Mouse (Mus musculus) liver, embryonic 12.5 days (tissue): ENCODE data around the gene Tacc2. TPM values are rescaled to one million over a fixed set of nuclear protein-coding genes. Genes with fewer than 3 reads are reported as not detected.

Experiments used
- ATAC-seq: fragments of 200-750 bp; cut with Nextera tagmentation; 2 replicates; pipeline ENCODE4 v1.8.0; 2017; ENCODE audit warnings: moderate number of reproducible peaks, mild to moderate bottlenecking, moderate library complexity
- H3K27ac ChIP-seq: fragments of 300-500 bp; sonication (generic); 2 replicates; pipeline ENCODE4 v1.5.1; 2016; ENCODE audit warnings: mild to moderate bottlenecking
- H3K27me3 ChIP-seq: fragments of 300-500 bp; sonication (generic); replicated peaks from 2 replicates; pipeline ENCODE4 v1.6.1; 2016; ENCODE audit warnings: mild to moderate bottlenecking, moderate library complexity
- H3K36me3 ChIP-seq: fragments of 300-500 bp; sonication (generic); 2 replicates; pipeline ENCODE4 v1.6.1; 2016; ENCODE audit warnings: mild to moderate bottlenecking, moderate library complexity
- H3K4me1 ChIP-seq: fragments of 300-500 bp; sonication (generic); 2 replicates; pipeline ENCODE4 v1.6.1; 2016
- H3K4me2 ChIP-seq: fragments of 300-500 bp; sonication (generic); 2 replicates; pipeline ENCODE4 v1.6.1; 2016; ENCODE audit warnings: mild to moderate bottlenecking, moderate library complexity
- H3K4me3 ChIP-seq: fragments of 300-500 bp; sonication (generic); 2 replicates; pipeline ENCODE4 v1.5.1; 2016; ENCODE audit warnings: mild to moderate bottlenecking, moderate library complexity
- H3K9ac ChIP-seq: fragments of 300-500 bp; sonication (generic); 2 replicates; pipeline ENCODE4 v1.6.1; 2016; ENCODE audit warnings: mild to moderate bottlenecking, moderate library complexity
- H3K9me3 ChIP-seq: fragments of 300-500 bp; sonication (generic); replicated peaks from 2 replicates; pipeline ENCODE4 v1.6.1; 2016; ENCODE audit warnings: mild to moderate bottlenecking, moderate library complexity
- WGBS: fragments of 180-500 bp; shearing (Covaris S2); methylation state at CpG from one replicate; pipeline ENCODE4 v1.1.7; 2016; ENCODE audit not compliant: insufficient replicate concordance; 5-methylcytosine and 5-hydroxymethylcytosine counted together
- polyA plus RNA-seq: library from polyadenylated mRNA; unstranded; fragments of >200 nt; fragmentation: Nextera tagmentation; extraction: Ambion mirVana; gene quantifications from 2 replicates; pipeline ENCODE4 v1.2.1, GENCODE M21; 2016

The Tacc2 gene
- polyA plus RNA-seq, 1 experiment from 2014 or later: 6.2 TPM

- no peaks in the 10 kb centered on the region for H3K27me3 ChIP-seq
- H3K27ac ChIP-seq: no peak overlapping the region
- ATAC-seq: peak; percentile 59
Measured at GRCm38 (mm10) chr7:130716989-130717388, 139.8 kb downstream of the Tacc2 start.

GRCm38 (mm10) chr7:130719931-130720598 lies 142.8 kb downstream of the Tacc2 start:
- 48% methylated on average over 16 of the region's 16 CpGs for WGBS
- Histone ChIP-seq H3K36me3 (no peaks in the 10 kb centered on the region), H3K9me3 (no peaks in the 10 kb centered on the region), H3K4me3 (no peak overlapping the region), H3K4me2 (no peak overlapping the region), H3K27ac (no peak overlapping the region), H3K4me1 (peaks cover 4% of the 10 kb centered on the region; the same call in 1 of the 2 replicates), H3K9ac (no peak overlapping the region), H3K27me3 (no peaks in the 10 kb centered on the region)
- no peak for ATAC-seq

More at GRCm38 (mm10) chr7:130716989-130717388, 139.8 kb downstream of the Tacc2 start:
- H3K4me2 ChIP-seq: no peak overlapping the region
- H3K4me1 ChIP-seq: peaks cover 4% of the 10 kb centered on the region; the same call in 1 of the 2 replicates
- no peaks in the 10 kb centered on the region for H3K9me3 ChIP-seq
- no peak overlapping the region for H3K4me3 ChIP-seq
- WGBS: 74% methylated on average over 6 of the region's 6 CpGs
- no peak overlapping the region for H3K9ac ChIP-seq
- no peaks in the 10 kb centered on the region for H3K36me3 ChIP-seq

- H3K4me1 ChIP-seq: peaks cover 4% of the 10 kb centered on the region; the same call in 1 of the 2 replicates
- no peak overlapping the region for H3K4me3 ChIP-seq
- H3K9ac ChIP-seq: no peak overlapping the region
- no peak overlapping the region for H3K27ac ChIP-seq
- 76% methylated on average over 9 of the region's 9 CpGs for WGBS
- no peaks in the 10 kb centered on the region for H3K27me3 ChIP-seq
- H3K9me3 ChIP-seq: no peaks in the 10 kb centered on the region
- H3K4me2 ChIP-seq: no peak overlapping the region
- no peaks in the 10 kb centered on the region for H3K36me3 ChIP-seq
- ATAC-seq: no peak
Measured at GRCm38 (mm10) chr7:130720646-130721335, 143.6 kb downstream of the Tacc2 start.

- no peak for ATAC-seq
- no peak overlapping the region for H3K4me3 ChIP-seq
- H3K4me2 ChIP-seq: no peak overlapping the region
- WGBS: 66% methylated on average over 3 of the region's 3 CpGs
- no peaks in the 10 kb centered on the region for H3K9me3 ChIP-seq
- H3K27ac ChIP-seq: no peak overlapping the region
- no peak overlapping the region for H3K9ac ChIP-seq
- peaks cover 16% of the 10 kb centered on the region for H3K4me1 ChIP-seq
- H3K36me3 ChIP-seq: peaks cover 7% of the 10 kb centered on the region
- no peaks in the 10 kb centered on the region for H3K27me3 ChIP-seq
Measured at GRCm38 (mm10) chr7:130726185-130726584, 148.9 kb downstream of the Tacc2 start.

GRCm38 (mm10) chr7:130726724-130727422 lies 149.6 kb downstream of the Tacc2 start:
- Histone ChIP-seq H3K36me3 (peaks cover 7% of the 10 kb centered on the region), H3K9ac (no peak overlapping the region), H3K9me3 (no peaks in the 10 kb centered on the region), H3K27me3 (no peaks in the 10 kb centered on the region), H3K4me3 (no peak overlapping the region), H3K4me2 (no peak overlapping the region), H3K27ac (no peak overlapping the region), H3K4me1 (peaks cover 16% of the 10 kb centered on the region)
- 45% methylated on average over 8 of the region's 8 CpGs for WGBS
- peak; percentile 19; the same call in 1 of the 2 replicates for ATAC-seq

GRCm38 (mm10) chr7:130727560-130727959 lies 150.3 kb downstream of the Tacc2 start:
- Histone ChIP-seq H3K4me3 (no peak overlapping the region), H3K36me3 (peaks cover 7% of the 10 kb centered on the region), H3K27me3 (no peaks in the 10 kb centered on the region), H3K4me1 (peaks cover 16% of the 10 kb centered on the region), H3K9me3 (no peaks in the 10 kb centered on the region), H3K4me2 (no peak overlapping the region), H3K27ac (no peak overlapping the region), H3K9ac (no peak overlapping the region)
- WGBS: 80% methylated on average over 4 of the region's 4 CpGs
- ATAC-seq: 0 out of 2 replicates have a peak, but pooled peaks have one; percentile 11

- Histone ChIP-seq H3K36me3 (peaks cover 24% of the 10 kb centered on the region), H3K27me3 (no peaks in the 10 kb centered on the region), H3K9ac (no peak overlapping the region), H3K9me3 (no peaks in the 10 kb centered on the region), H3K27ac (no peak overlapping the region), H3K4me2 (no peak overlapping the region), H3K4me1 (peaks cover 5% of the 10 kb centered on the region), H3K4me3 (no peak overlapping the region)
- ATAC-seq: no peak
- WGBS: 74% methylated on average over 7 of the region's 7 CpGs
Measured at GRCm38 (mm10) chr7:130731792-130732191, 154.6 kb downstream of the Tacc2 start.

- Histone ChIP-seq H3K27ac (no peak overlapping the region), H3K9me3 (no peaks in the 10 kb centered on the region), H3K4me1 (no peaks in the 10 kb centered on the region), H3K36me3 (peaks cover 24% of the 10 kb centered on the region), H3K4me3 (no peak overlapping the region), H3K4me2 (no peak overlapping the region), H3K9ac (no peak overlapping the region), H3K27me3 (no peaks in the 10 kb centered on the region)
- WGBS: 68% methylated on average over 6 of the region's 6 CpGs
- no peak for ATAC-seq
Measured at GRCm38 (mm10) chr7:130732908-130733307, 155.7 kb downstream of the Tacc2 start.

- Histone ChIP-seq H3K4me3 (no peak overlapping the region), H3K36me3 (peaks cover 23% of the 10 kb centered on the region), H3K9ac (no peak overlapping the region), H3K4me1 (no peaks in the 10 kb centered on the region), H3K9me3 (no peaks in the 10 kb centered on the region), H3K27me3 (no peaks in the 10 kb centered on the region), H3K27ac (no peak overlapping the region), H3K4me2 (no peak overlapping the region)
- no peak for ATAC-seq
- 86% methylated on average over 8 of the region's 8 CpGs for WGBS
Measured at GRCm38 (mm10) chr7:130733423-130733822, 156.2 kb downstream of the Tacc2 start.

- H3K27me3 ChIP-seq: no peaks in the 10 kb centered on the region
- no peak for ATAC-seq
- no peaks in the 10 kb centered on the region for H3K4me1 ChIP-seq
- H3K4me2 ChIP-seq: no peak overlapping the region
- 70% methylated on average over 2 of the region's 2 CpGs for WGBS
- no peaks in the 10 kb centered on the region for H3K9me3 ChIP-seq
- peaks cover 20% of the 10 kb centered on the region for H3K36me3 ChIP-seq
- no peak overlapping the region for H3K9ac ChIP-seq
- no peak overlapping the region for H3K27ac ChIP-seq
- no peak overlapping the region for H3K4me3 ChIP-seq
Measured at GRCm38 (mm10) chr7:130734195-130734787, 157.1 kb downstream of the Tacc2 start.

GRCm38 (mm10) chr7:130741099-130741498 lies 163.9 kb downstream of the Tacc2 start:
- no peak for ATAC-seq
- H3K27me3 ChIP-seq: no peaks in the 10 kb centered on the region
- H3K4me2 ChIP-seq: no peak overlapping the region
- peaks cover 30% of the 10 kb centered on the region for H3K36me3 ChIP-seq
- H3K4me1 ChIP-seq: no peaks in the 10 kb centered on the region
- no peaks in the 10 kb centered on the region for H3K9me3 ChIP-seq
- no peak overlapping the region for H3K27ac ChIP-seq
- no peak overlapping the region for H3K9ac ChIP-seq
- H3K4me3 ChIP-seq: no peak overlapping the region
- WGBS: 67% methylated on average over 4 of the region's 4 CpGs
